Mouse (Mus musculus): ENCODE measurements around the gene H60b.
"Not testable (repeated sequence)": the region's sequence is repeated elsewhere in the genome, so short reads cannot be mapped to it uniquely, and the experiment has no call there.

DNA sequence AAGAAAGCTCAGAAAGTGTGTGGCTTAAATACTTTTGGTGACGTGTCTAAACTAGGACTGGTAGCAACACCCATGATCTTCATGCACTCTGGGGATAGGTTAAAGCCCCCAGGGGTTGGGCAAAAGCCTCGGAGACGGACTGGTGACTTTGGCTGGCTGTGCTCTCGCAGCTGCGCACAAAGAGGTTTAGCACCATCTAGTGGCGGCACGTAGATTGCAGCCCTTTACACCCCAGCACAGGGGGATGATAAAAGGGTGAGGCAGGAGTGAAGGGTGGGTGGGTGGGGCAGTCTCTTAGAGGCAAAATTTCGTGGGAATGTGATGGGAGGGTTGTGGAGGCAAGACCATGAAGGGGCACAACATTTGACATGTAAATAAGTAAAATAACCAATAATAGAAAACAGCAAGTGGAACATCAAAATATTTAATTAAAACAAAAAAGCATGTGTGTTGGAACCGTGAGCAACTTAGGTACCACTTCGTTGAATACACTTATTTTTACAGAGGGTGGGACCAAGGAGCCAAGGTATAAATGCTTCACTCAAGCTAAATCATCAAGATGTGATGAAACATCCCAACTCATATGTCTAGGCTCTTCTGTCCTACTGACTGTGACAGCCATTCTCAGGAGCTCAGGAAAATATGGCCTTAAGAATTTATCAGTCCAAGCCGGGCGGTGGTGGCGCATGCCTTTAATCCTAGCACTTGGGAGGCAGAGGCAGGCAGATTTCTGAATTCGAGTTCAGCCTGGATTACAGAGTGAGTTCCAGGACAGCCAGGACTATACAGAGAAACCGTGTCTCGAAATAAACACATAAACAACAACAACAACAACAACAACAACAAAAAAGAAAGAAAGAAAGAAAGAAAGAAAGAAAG, 5.6 kb downstream of the H60b start:
- TF ChIP-seq CTCF (IDR thresholded peaks at IDR 0.05; ENCODE audit: extremely low read depth, insufficient read depth, insufficient read length, insufficient replicate concordance) = peak; percentile 12; the same call in 1 of the 2 replicates
- not testable (repeated sequence) for TF ChIP-seq POLR2A (IDR thresholded peaks at IDR 0.05; ENCODE audit: low read depth, low read length)

Measured in spleen, adult 2 months (tissue).